Mouse (Mus musculus): Measurements from ENCODE around the gene Myg1. TPM values are rescaled to one million over a fixed set of nuclear protein-coding genes. Genes with fewer than 3 reads are reported as not detected.
"Not testable (repeated sequence)": the region's sequence is repeated elsewhere in the genome, so short reads cannot be mapped to it uniquely, and the experiment has no call there.

The Myg1 gene
- total and polyA plus RNA-seq, 2 experiments from 2014 or later, result 69.1 to 87.1 TPM

DNA sequence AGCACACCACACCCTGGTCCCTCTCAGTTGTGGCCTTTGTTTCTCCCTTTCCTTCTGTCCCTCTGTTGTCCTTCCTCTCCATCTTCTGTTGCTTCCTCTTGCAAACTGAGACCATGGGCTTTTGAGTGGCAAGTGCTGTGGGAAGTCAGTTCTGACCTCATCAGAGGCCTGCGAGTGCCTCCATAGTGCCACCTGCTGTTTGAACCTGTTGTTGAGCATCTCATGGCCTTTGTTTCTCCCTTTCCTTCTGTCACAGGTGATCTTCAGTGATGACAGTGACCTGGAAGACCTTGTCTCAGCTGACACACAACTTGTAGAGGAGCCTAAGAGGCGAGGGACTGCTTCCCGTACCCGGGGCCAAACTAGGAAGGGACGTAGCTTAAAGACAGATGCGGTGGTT, 15.2 kb upstream of the Myg1 start:
- H3K4me1 ChIP-seq (ENCODE audit: insufficient read depth, low read length), result no peaks in the 10 kb centered on the region
- H3K9ac ChIP-seq (replicated peaks; ENCODE audit: low read length, poor library complexity, severe bottlenecking), result no peak overlapping the region
- no peaks in the 10 kb centered on the region for H3K27me3 ChIP-seq (ENCODE audit: insufficient read depth, low read length)
- no peak overlapping the region for H3K27ac ChIP-seq (ENCODE audit: low read depth, low read length)
- H3K4me2 ChIP-seq (ENCODE audit: low read depth, low read length, poor library complexity, severe bottlenecking), result no peak overlapping the region
- no peaks in the 10 kb centered on the region for H3K9me3 ChIP-seq (ENCODE audit: low read length)
- no peak overlapping the region for H3K4me3 ChIP-seq (ENCODE audit: low read depth, low read length)
- 82% methylated on average over 6 of the region's 6 CpGs for WGBS
- peak; percentile 53 for DNase-seq (ENCODE audit: low spot score)
- no peak for ATAC-seq (ENCODE audit: low FRiP score)
- TF ChIP-seq CTCF (IDR thresholded peaks at IDR 0.05), result peak; percentile 77
- H3K36me3 ChIP-seq (ENCODE audit: insufficient read depth, low read length), result no peaks in the 10 kb centered on the region

DNA sequence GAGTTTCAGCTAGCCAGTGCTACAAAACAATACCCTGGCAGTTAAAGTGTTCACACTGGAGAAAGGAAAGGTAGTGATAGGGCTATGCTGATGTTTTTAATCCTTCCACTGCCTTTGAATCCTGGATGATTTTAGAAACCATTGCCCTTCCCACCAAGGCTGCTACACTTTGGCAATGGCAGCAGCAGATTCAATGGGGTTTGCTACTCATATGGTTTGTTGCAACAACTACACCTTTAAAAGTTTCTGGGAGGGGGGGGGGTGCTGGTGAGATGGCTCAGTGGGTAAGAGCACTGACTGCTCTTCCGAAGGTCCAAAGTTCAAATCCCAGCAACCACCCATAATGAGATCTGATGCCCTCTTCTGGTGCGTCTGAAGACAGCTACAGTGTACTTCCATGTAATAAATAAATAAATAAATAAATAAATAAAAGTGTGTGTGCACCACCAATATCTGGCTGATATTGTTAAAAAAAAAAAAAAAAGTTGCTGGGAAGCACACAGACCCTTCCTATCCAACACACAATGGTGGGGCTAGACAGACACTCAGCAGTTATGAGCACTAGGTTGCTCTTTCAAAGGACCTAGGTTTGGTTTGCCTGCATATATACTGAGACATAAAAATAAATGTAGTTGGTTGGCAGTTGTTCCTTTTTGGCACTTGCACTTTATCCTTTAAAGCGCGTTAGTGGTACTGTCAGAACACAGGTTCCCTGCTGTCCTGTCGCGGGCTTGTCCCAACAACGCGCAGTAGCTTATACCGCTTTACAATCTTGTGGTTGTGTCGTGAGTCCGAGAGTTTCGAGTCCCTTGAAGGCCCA, 6.6 kb upstream of the Myg1 start:
- no peak for DNase-seq (ENCODE audit: low spot score)
- WGBS, result 78% methylated on average over 12 of the region's 12 CpGs

DNA sequence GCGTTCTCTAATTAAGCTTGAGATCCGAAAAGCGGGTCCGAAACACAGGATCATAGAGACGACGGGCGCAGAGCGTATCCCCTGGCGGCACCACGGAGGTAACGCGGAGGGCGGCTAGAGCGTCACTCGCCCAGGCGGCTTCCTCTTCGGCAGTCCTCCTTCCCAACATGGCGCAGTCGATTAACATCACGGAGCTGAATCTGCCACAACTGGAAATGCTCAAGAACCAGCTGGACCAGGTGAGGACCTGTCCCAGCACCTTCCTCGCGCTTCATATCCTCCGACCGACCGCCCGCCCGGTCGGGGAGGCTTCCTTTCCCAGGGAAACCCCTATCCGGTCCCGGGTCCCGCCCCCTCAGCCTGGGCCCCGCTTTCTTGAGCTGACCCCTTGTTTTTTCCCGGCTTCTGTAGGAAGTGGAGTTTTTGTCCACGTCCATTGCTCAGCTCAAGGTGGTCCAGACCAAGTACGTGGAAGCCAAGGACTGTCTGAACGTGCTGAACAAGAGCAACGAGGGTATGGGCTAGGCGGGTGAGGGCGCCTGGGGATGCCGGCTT, 5.4 kb upstream of the Myg1 start, which contains the start of gene Pfdn5:
Gene Pfdn5 (plus strand): TSS at position 95 of the 555 bp plus-strand sequence.
- no peaks in the 10 kb centered on the region for H3K27me3 ChIP-seq (ENCODE audit: insufficient read depth, low read length)
- TF ChIP-seq CTCF (IDR thresholded peaks at IDR 0.05), result peak; percentile 64
- DNase-seq (ENCODE audit: low spot score) (peak; percentile 89), ATAC-seq (ENCODE audit: low FRiP score) (peak; percentile 90)
- WGBS, result under 1% methylated on average over 38 of the region's 40 CpGs
- no peaks in the 10 kb centered on the region for H3K9me3 ChIP-seq (ENCODE audit: low read length)
- peak within 1 kb of the TSS; percentile 83 for H3K9ac ChIP-seq (replicated peaks; ENCODE audit: low read length, poor library complexity, severe bottlenecking)
- peaks cover 8% of the 10 kb centered on the region for H3K4me1 ChIP-seq (ENCODE audit: insufficient read depth, low read length)
- peak within 1 kb of the TSS; percentile 67 for H3K27ac ChIP-seq (ENCODE audit: low read depth, low read length)
- H3K36me3 ChIP-seq (ENCODE audit: insufficient read depth, low read length), result peaks cover 13% of the 10 kb centered on the region; the same call in 1 of the 2 replicates
- peak within 1 kb of the TSS; percentile 76 for H3K4me2 ChIP-seq (ENCODE audit: low read depth, low read length, poor library complexity, severe bottlenecking)
- H3K4me3 ChIP-seq (ENCODE audit: low read depth, low read length), result peak within 1 kb of the TSS; percentile 69

More for the DNA sequence above, 6.6 kb upstream of the Myg1 start:
- no peak for ATAC-seq (ENCODE audit: low FRiP score)
- H3K9me3 ChIP-seq (ENCODE audit: low read length), result no peaks in the 10 kb centered on the region
- no peak overlapping the region for H3K4me3 ChIP-seq (ENCODE audit: low read depth, low read length)
- H3K36me3 ChIP-seq (ENCODE audit: insufficient read depth, low read length), result peaks cover 6% of the 10 kb centered on the region; the same call in 1 of the 2 replicates
- no peaks in the 10 kb centered on the region for H3K27me3 ChIP-seq (ENCODE audit: insufficient read depth, low read length)
- 0 out of 2 replicates have a peak overlapping the region, but pooled peaks have one; percentile 15 for H3K4me2 ChIP-seq (ENCODE audit: low read depth, low read length, poor library complexity, severe bottlenecking)
- H3K27ac ChIP-seq (ENCODE audit: low read depth, low read length), result no peak overlapping the region
- TF ChIP-seq CTCF (IDR thresholded peaks at IDR 0.05), result no peak
- H3K9ac ChIP-seq (replicated peaks; ENCODE audit: low read length, poor library complexity, severe bottlenecking), result no peak overlapping the region
- H3K4me1 ChIP-seq (ENCODE audit: insufficient read depth, low read length), result peaks cover 8% of the 10 kb centered on the region

DNA sequence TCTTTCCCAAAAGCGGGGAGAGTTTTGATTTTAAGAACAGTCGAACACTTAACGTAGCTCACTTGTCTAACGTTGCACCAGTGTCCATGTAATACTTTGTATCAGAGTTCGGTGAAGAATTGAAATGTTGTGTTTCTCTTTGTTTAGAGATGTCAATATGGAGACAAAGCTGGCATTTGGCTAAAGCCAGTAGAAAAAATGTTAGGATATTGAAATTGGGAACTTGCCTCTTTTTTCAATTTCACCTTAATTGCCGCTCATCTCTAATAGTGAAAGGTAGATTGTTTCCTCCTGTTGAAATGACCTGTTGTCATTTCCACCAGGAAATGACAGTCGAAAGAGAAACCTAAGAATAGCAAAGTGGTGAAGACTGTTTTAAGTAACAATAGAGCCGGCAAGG, 4.6 kb upstream of the Myg1 start:
- Histone ChIP-seq H3K27ac (ENCODE audit: low read depth, low read length) (no peak overlapping the region), H3K4me3 (ENCODE audit: low read depth, low read length) (peak overlapping the region; percentile 69), H3K9me3 (ENCODE audit: low read length) (no peaks in the 10 kb centered on the region), H3K36me3 (ENCODE audit: insufficient read depth, low read length) (peaks cover 13% of the 10 kb centered on the region; the same call in 1 of the 2 replicates), H3K27me3 (ENCODE audit: insufficient read depth, low read length) (no peaks in the 10 kb centered on the region), H3K4me2 (ENCODE audit: low read depth, low read length, poor library complexity, severe bottlenecking) (peak overlapping the region; percentile 76), H3K4me1 (ENCODE audit: insufficient read depth, low read length) (peaks cover 8% of the 10 kb centered on the region), H3K9ac (replicated peaks; ENCODE audit: low read length, poor library complexity, severe bottlenecking) (peak overlapping the region; percentile 83)
- DNase-seq (ENCODE audit: low spot score) (no peak), ATAC-seq (ENCODE audit: low FRiP score) (no peak)
- WGBS, result 70% methylated on average over 8 of the region's 8 CpGs
- no peak for TF ChIP-seq CTCF (IDR thresholded peaks at IDR 0.05)

DNA sequence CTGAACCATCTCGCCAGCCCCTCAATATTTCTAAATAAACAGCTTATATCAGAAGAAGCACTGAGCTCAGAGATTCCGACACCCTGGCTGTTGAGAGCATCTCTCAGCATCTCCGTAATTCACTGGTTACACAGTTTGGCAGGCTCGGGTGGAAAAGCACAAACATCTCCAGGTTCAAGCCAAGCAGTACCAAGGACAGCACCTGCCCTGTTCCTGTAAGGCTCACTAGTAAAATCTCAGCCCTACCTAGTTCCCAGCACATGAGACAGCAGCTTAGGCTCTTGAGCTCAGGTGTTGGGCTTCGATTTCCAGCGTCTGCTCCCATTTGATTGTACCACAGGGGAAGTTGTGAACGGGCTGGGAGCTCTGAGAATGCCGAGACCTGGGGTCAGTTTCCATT, 3.7 kb downstream of the Myg1 start:
- peaks cover 49% of the 10 kb centered on the region for H3K36me3 ChIP-seq (ENCODE audit: insufficient read depth, low read length)
- 92% methylated on average over 8 of the region's 8 CpGs for WGBS
- no peak overlapping the region for H3K9ac ChIP-seq (replicated peaks; ENCODE audit: low read length, poor library complexity, severe bottlenecking)
- no peak overlapping the region for H3K4me2 ChIP-seq (ENCODE audit: low read depth, low read length, poor library complexity, severe bottlenecking)
- no peak for TF ChIP-seq CTCF (IDR thresholded peaks at IDR 0.05)
- DNase-seq (ENCODE audit: low spot score) (no peak), ATAC-seq (ENCODE audit: low FRiP score) (no peak)
- H3K27me3 ChIP-seq (ENCODE audit: insufficient read depth, low read length), result no peaks in the 10 kb centered on the region
- H3K9me3 ChIP-seq (ENCODE audit: low read length), result no peaks in the 10 kb centered on the region
- no peak overlapping the region for H3K27ac ChIP-seq (ENCODE audit: low read depth, low read length)
- H3K4me3 ChIP-seq (ENCODE audit: low read depth, low read length), result no peak overlapping the region
- H3K4me1 ChIP-seq (ENCODE audit: insufficient read depth, low read length), result peaks cover 8% of the 10 kb centered on the region; the same call in 1 of the 2 replicates

DNA sequence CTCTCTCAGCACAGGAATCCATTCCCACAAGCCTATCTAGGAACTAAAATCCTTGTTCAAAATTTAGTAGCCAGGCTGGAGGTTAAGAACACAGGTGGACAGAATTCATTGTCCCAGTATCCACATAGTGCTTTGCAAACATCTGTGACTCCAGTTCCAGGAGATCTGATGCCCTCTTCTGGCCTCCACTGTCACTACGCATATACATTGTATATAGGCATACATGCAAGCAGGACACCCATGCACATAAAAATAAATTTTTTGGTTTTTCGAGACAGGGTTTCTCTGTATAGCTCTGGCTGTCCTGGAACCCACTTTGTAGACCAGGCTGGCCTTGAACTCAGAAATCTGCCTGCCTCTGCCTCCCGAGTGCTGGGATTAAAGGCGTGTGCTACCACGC, 4.4 kb downstream of the Myg1 start:
- not testable (repeated sequence) for ATAC-seq (ENCODE audit: low FRiP score); H3K9me3 ChIP-seq (ENCODE audit: low read length); H3K9ac ChIP-seq (replicated peaks; ENCODE audit: low read length, poor library complexity, severe bottlenecking); H3K4me2 ChIP-seq (ENCODE audit: low read depth, low read length, poor library complexity, severe bottlenecking); H3K27ac ChIP-seq (ENCODE audit: low read depth, low read length); H3K4me3 ChIP-seq (ENCODE audit: low read depth, low read length); H3K27me3 ChIP-seq (ENCODE audit: insufficient read depth, low read length); H3K4me1 ChIP-seq (ENCODE audit: insufficient read depth, low read length)
- H3K36me3 ChIP-seq (ENCODE audit: insufficient read depth, low read length), result peaks cover 49% of the 10 kb centered on the region
- peak; percentile 27 for DNase-seq (ENCODE audit: low spot score)
- TF ChIP-seq CTCF (IDR thresholded peaks at IDR 0.05), result peak; percentile 65
- 93% methylated on average over 5 of the region's 5 CpGs for WGBS

All from midbrain, postnatal 0 days (tissue).